Mouse (Mus musculus): ENCODE measurements around the gene Dnmbp.

GRCm38 (mm10) chr19:43882895-43883573 is 57.0 kb downstream of the Dnmbp start:
- TF ChIP-seq CTCF (IDR thresholded peaks at IDR 0.05; ENCODE audit: low read depth) (no peak), EP300 (IDR thresholded peaks at IDR 0.05; ENCODE audit: low read depth) (no peak)

Data from liver, embryonic 14.5 days (tissue).